Mouse (Mus musculus) kidney, adult 2 months (tissue): Measurements from ENCODE around the gene Sfi1.

Experiments used
- CTCF ChIP-seq: fragments of 200-500 bp; conservative IDR thresholded peaks from 2 replicates; pipeline ENCODE4 v1.5.1; 2011; ENCODE audit warnings: low read depth, mild to moderate bottlenecking, control low read depth, low read length, moderate library complexity, mixed read lengths; ENCODE audit not compliant: insufficient read depth, insufficient read length
- POLR2A ChIP-seq: fragments of 200-500 bp; IDR thresholded peaks from one replicate; pipeline ENCODE4 v1.6.1; 2011; ENCODE audit warnings: low read depth, low read length, control low read depth

GRCm38 (mm10) chr11:3103619-3104164 lies 89.6 kb downstream of the Sfi1 start:
- TF ChIP-seq CTCF (no peak), POLR2A (no peak)
